Mouse (Mus musculus): ENCODE data around the gene Adam19. TPM values are rescaled to one million over a fixed set of nuclear protein-coding genes. Genes with fewer than 3 reads are reported as not detected.
A peak's percentile ranks its signal among the peaks of the same experiment; 100 is the strongest.
"Not testable (repeated sequence)": the region's sequence is repeated elsewhere in the genome, so short reads cannot be mapped to it uniquely, and the experiment has no call there.

The Adam19 gene
- polyA plus RNA-seq, 1 experiment, result 11.4 TPM

- DNase-seq, result no peak
- 86% methylated on average over 12 of the region's 12 CpGs for WGBS
- no peaks in the 10 kb centered on the region for H3K4me1 ChIP-seq (ENCODE audit: control insufficient read depth, insufficient read depth, low read length)
- TF ChIP-seq POLR2A (IDR thresholded peaks at IDR 0.05; ENCODE audit: borderline replicate concordance, insufficient read depth, low read length) (no peak), CTCF (IDR thresholded peaks at IDR 0.05; ENCODE audit: borderline replicate concordance, insufficient read depth, low read depth, low read length) (no peak)
- no peak overlapping the region for H3K27ac ChIP-seq (ENCODE audit: insufficient read depth, low read length)
- no peaks in the 10 kb centered on the region for H3K27me3 ChIP-seq (ENCODE audit: control insufficient read depth, insufficient read depth, low read length)
- no peak overlapping the region for H3K4me3 ChIP-seq (replicated peaks; ENCODE audit: insufficient read depth, low read depth, low read length)
Observed at GRCm38 (mm10) chr11:46041607-46042267, 14.1 kb upstream of the Adam19 start.

- no peak for DNase-seq
- no peak for TF ChIP-seq POLR2A (IDR thresholded peaks at IDR 0.05; ENCODE audit: borderline replicate concordance, insufficient read depth, low read length)
- TF ChIP-seq CTCF (IDR thresholded peaks at IDR 0.05; ENCODE audit: borderline replicate concordance, insufficient read depth, low read depth, low read length), result no peak
- H3K27me3 ChIP-seq (ENCODE audit: control insufficient read depth, insufficient read depth, low read length), result no peaks in the 10 kb centered on the region
- H3K4me3 ChIP-seq (replicated peaks; ENCODE audit: insufficient read depth, low read depth, low read length), result no peak overlapping the region
- no peaks in the 10 kb centered on the region for H3K4me1 ChIP-seq (ENCODE audit: control insufficient read depth, insufficient read depth, low read length)
- no peak overlapping the region for H3K27ac ChIP-seq (ENCODE audit: insufficient read depth, low read length)
- WGBS, result 86% methylated on average over 5 of the region's 5 CpGs
Observed at GRCm38 (mm10) chr11:46044781-46045180, 11.0 kb upstream of the Adam19 start.

DNA sequence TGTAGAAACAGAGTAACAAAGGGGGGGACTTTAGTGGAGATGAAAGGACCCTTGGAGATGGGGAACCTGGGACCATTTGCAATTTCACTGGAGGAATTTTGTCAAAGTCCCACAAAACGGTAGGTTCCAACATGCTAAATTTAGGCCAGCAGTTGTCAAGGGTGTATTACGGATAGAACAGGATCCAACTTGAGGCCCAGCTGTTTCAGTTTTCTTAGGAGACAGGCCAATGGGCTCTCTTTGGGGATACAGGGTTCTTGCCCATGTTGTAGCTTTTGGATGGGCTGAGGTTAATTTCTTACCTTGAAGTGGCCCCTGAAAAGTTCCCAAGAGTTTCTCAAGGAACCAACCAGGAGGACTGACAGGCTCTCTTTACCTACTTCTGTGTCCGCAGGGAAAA is 8.5 kb upstream of the Adam19 start:
- Histone ChIP-seq H3K4me1 (ENCODE audit: control insufficient read depth, insufficient read depth, low read length) (no peaks in the 10 kb centered on the region), H3K27me3 (ENCODE audit: control insufficient read depth, insufficient read depth, low read length) (no peaks in the 10 kb centered on the region), H3K27ac (ENCODE audit: insufficient read depth, low read length) (no peak overlapping the region), H3K4me3 (replicated peaks; ENCODE audit: insufficient read depth, low read depth, low read length) (no peak overlapping the region)
- no peak for DNase-seq
- WGBS, result 84% methylated on average over 3 of the region's 3 CpGs
- TF ChIP-seq POLR2A (IDR thresholded peaks at IDR 0.05; ENCODE audit: borderline replicate concordance, insufficient read depth, low read length) (no peak), CTCF (IDR thresholded peaks at IDR 0.05; ENCODE audit: borderline replicate concordance, insufficient read depth, low read depth, low read length) (no peak)

DNA sequence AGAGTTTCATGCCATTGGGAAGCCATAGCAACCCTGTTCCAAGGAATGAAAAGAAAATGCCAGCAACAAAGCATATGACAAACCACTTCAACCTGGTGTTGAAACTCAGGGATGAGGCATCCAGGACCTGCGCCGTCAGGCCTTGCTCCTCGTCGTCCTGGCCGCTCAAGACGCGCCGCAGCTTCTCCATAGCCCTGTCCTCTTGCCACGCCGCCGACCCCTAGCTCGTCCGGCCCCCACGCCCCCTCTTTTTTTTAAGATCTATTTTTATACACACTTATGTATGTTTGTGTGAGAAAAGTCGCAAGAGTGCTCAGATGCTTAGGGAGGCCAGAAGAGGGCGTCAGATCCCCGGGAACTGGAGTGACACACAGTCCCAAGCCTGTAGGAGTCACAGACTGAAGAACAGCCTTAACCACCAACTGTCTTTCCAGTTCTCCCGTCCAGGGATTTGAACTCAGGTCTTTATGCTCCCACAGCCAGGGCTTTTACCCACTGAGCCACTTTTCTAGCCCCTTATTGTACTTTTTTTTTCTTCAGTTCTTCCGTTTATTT is 3.6 kb upstream of the Adam19 start, which contains the start of gene Gm12166:
TSS of gene Gm12166 (minus strand) at position 217 of the 555 bp plus-strand sequence.
- H3K27ac ChIP-seq (ENCODE audit: insufficient read depth, low read length); H3K27me3 ChIP-seq (ENCODE audit: control insufficient read depth, insufficient read depth, low read length); H3K4me3 ChIP-seq (replicated peaks; ENCODE audit: insufficient read depth, low read depth, low read length); H3K4me1 ChIP-seq (ENCODE audit: control insufficient read depth, insufficient read depth, low read length): not testable (repeated sequence)
- peak; percentile 59 to 62 for DNase-seq
- TF ChIP-seq CTCF (IDR thresholded peaks at IDR 0.05; ENCODE audit: borderline replicate concordance, insufficient read depth, low read depth, low read length), result peak; percentile 71
- 16% methylated on average over 19 of the region's 19 CpGs for WGBS

- H3K4me3 ChIP-seq (replicated peaks; ENCODE audit: insufficient read depth, low read depth, low read length); H3K27ac ChIP-seq (ENCODE audit: insufficient read depth, low read length); H3K27me3 ChIP-seq (ENCODE audit: control insufficient read depth, insufficient read depth, low read length); H3K4me1 ChIP-seq (ENCODE audit: control insufficient read depth, insufficient read depth, low read length); DNase-seq: not testable (repeated sequence)
- WGBS, result 97% methylated on average over 3 of the region's 3 CpGs
Observed at GRCm38 (mm10) chr11:46053457-46053856, 2.3 kb upstream of the Adam19 start.

GRCm38 (mm10) chr11:46054311-46054710 is 1.5 kb upstream of the Adam19 start:
- Histone ChIP-seq H3K27me3 (ENCODE audit: control insufficient read depth, insufficient read depth, low read length) (no peaks in the 10 kb centered on the region), H3K27ac (ENCODE audit: insufficient read depth, low read length) (no peak overlapping the region), H3K4me1 (ENCODE audit: control insufficient read depth, insufficient read depth, low read length) (no peaks in the 10 kb centered on the region), H3K4me3 (replicated peaks; ENCODE audit: insufficient read depth, low read depth, low read length) (no peak overlapping the region)
- no peak for DNase-seq
- TF ChIP-seq POLR2A (IDR thresholded peaks at IDR 0.05; ENCODE audit: borderline replicate concordance, insufficient read depth, low read length) (no peak), CTCF (IDR thresholded peaks at IDR 0.05; ENCODE audit: borderline replicate concordance, insufficient read depth, low read depth, low read length) (no peak)
- WGBS, result 82% methylated on average over 5 of the region's 5 CpGs

- peak overlapping the region; percentile 66 for H3K4me3 ChIP-seq (replicated peaks; ENCODE audit: insufficient read depth, low read depth, low read length)
- no peak overlapping the region for H3K27ac ChIP-seq (ENCODE audit: insufficient read depth, low read length)
- H3K27me3 ChIP-seq (ENCODE audit: control insufficient read depth, insufficient read depth, low read length), result no peaks in the 10 kb centered on the region
- no peak for DNase-seq
- 50% methylated on average over 13 of the region's 13 CpGs for WGBS
- TF ChIP-seq POLR2A (IDR thresholded peaks at IDR 0.05; ENCODE audit: borderline replicate concordance, insufficient read depth, low read length), result no peak
- TF ChIP-seq CTCF (IDR thresholded peaks at IDR 0.05; ENCODE audit: borderline replicate concordance, insufficient read depth, low read depth, low read length), result no peak
- no peaks in the 10 kb centered on the region for H3K4me1 ChIP-seq (ENCODE audit: control insufficient read depth, insufficient read depth, low read length)
Observed at GRCm38 (mm10) chr11:46054911-46055895, 589 bp upstream of the Adam19 start.
